Mouse (Mus musculus): ENCODE results near the gene Cwc25.
"Not testable (repeated sequence)": the region's sequence is repeated elsewhere in the genome, so short reads cannot be mapped to it uniquely, and the experiment has no call there.

Gene Cwc25

GRCm38 (mm10) chr11:97719041-97719440, 47.3 kb downstream of the Cwc25 start:
- no peak for DNase-seq

GRCm38 (mm10) chr11:97718281-97718860, 48.0 kb downstream of the Cwc25 start:
- DNase-seq, result no peak

- DNase-seq, result no peak
Observed at GRCm38 (mm10) chr11:97717369-97718280, 48.7 kb downstream of the Cwc25 start.

GRCm38 (mm10) chr11:97716021-97716420, 50.3 kb downstream of the Cwc25 start:
- DNase-seq, result no peak

GRCm38 (mm10) chr11:97714784-97715760, 51.3 kb downstream of the Cwc25 start:
- DNase-seq, result no peak

GRCm38 (mm10) chr11:97714356-97714755, 52.0 kb downstream of the Cwc25 start:
- DNase-seq, result no peak

GRCm38 (mm10) chr11:97713896-97714295, 52.5 kb downstream of the Cwc25 start:
- DNase-seq, result no peak

GRCm38 (mm10) chr11:97712286-97712685, 54.1 kb downstream of the Cwc25 start:
- DNase-seq, result no peak

GRCm38 (mm10) chr11:97711200-97711900, 55.0 kb downstream of the Cwc25 start:
- DNase-seq, result no peak

GRCm38 (mm10) chr11:97710067-97710466, 56.3 kb downstream of the Cwc25 start:
- DNase-seq, result not testable (repeated sequence)

- peak; percentile 100 for DNase-seq
Observed at GRCm38 (mm10) chr11:97703039-97703826, 63.1 kb downstream of the Cwc25 start, which contains the start of gene Psmb3. Gene Psmb3 (plus strand): TSS chr11:97703399.

GRCm38 (mm10) chr11:97702393-97702745, 64.0 kb downstream of the Cwc25 start:
- DNase-seq, result peak; percentile 92

GRCm38 (mm10) chr11:97701581-97702392, 64.6 kb downstream of the Cwc25 start:
- no peak for DNase-seq

- DNase-seq, result peak; percentile 56
Observed at GRCm38 (mm10) chr11:97700746-97701580, 65.4 kb downstream of the Cwc25 start.

- peak; percentile 88 for DNase-seq
Observed at GRCm38 (mm10) chr11:97700003-97700745, 66.2 kb downstream of the Cwc25 start, which contains the start of gene Pcgf2. Gene Pcgf2 (minus strand): TSS chr11:97700497.

GRCm38 (mm10) chr11:97699626-97700002, 66.7 kb downstream of the Cwc25 start:
- peak; percentile 96 for DNase-seq

- peak; percentile 82 for DNase-seq
Observed at GRCm38 (mm10) chr11:97698741-97699611, 67.4 kb downstream of the Cwc25 start.
